Mouse (Mus musculus) embryonic facial prominence, embryonic 12.5 days (tissue): Measurements from ENCODE around the gene Slc4a1ap. TPM values are rescaled to one million over a fixed set of nuclear protein-coding genes. Genes with fewer than 3 reads are reported as not detected.
"Not testable (repeated sequence)": the region's sequence is repeated elsewhere in the genome, so short reads cannot be mapped to it uniquely, and the experiment has no call there.

Source experiments
- ATAC-seq: fragments of 200-750 bp; cut with Nextera tagmentation; 2 replicates; pipeline ENCODE4 v1.8.0; 2017; ENCODE audit not compliant: insufficient number of reproducible peaks, insufficient read depth, low FRiP score, low TSS enrichment
- H3K27ac ChIP-seq: fragments of 300-500 bp; sonication (generic); 2 replicates; pipeline ENCODE4 v1.5.1; 2016; ENCODE audit warnings: mild to moderate bottlenecking
- H3K27me3 ChIP-seq: fragments of 300-500 bp; sonication (generic); 2 replicates; pipeline ENCODE4 v1.6.1; 2016; ENCODE audit warnings: mild to moderate bottlenecking, moderate library complexity
- H3K36me3 ChIP-seq: fragments of 300-500 bp; sonication (generic); 2 replicates; pipeline ENCODE4 v1.6.1; 2016; ENCODE audit warnings: mild to moderate bottlenecking
- H3K4me1 ChIP-seq: fragments of 300-500 bp; sonication (generic); 2 replicates; pipeline ENCODE4 v1.6.1; 2016
- H3K4me2 ChIP-seq: fragments of 300-500 bp; sonication (generic); replicated peaks from 2 replicates; pipeline ENCODE4 v1.6.1; 2016; ENCODE audit warnings: mild to moderate bottlenecking, moderate library complexity
- H3K4me3 ChIP-seq: fragments of 300-500 bp; sonication (generic); 2 replicates; pipeline ENCODE4 v1.5.1; 2016; ENCODE audit warnings: mild to moderate bottlenecking
- H3K9ac ChIP-seq: fragments of 300-500 bp; sonication (generic); 2 replicates; pipeline ENCODE4 v1.6.1; 2016; ENCODE audit warnings: mild to moderate bottlenecking, moderate library complexity
- H3K9me3 ChIP-seq: fragments of 300-500 bp; sonication (generic); 2 replicates; pipeline ENCODE4 v1.6.1; 2016; ENCODE audit warnings: mild to moderate bottlenecking, moderate library complexity
- WGBS: fragments of 180-500 bp; shearing (Covaris S2); methylation state at CpG from one replicate; pipeline ENCODE4 v1.1.7; 2016; 5-methylcytosine and 5-hydroxymethylcytosine counted together
- polyA plus RNA-seq: library from polyadenylated mRNA; unstranded; fragments of >200 nt; fragmentation: Nextera tagmentation; extraction: Ambion mirVana; gene quantifications from 2 replicates; pipeline ENCODE4 v1.2.1, GENCODE M21; 2016

Gene Slc4a1ap
- polyA plus RNA-seq, 1 experiment from 2014 or later, result 39.6 TPM

GRCm38 (mm10) chr5:31571023-31571608 lies 44.3 kb downstream of the Slc4a1ap start:
- 11% methylated on average over 19 of the region's 20 CpGs for WGBS
- no peaks in the 10 kb centered on the region for H3K27me3 ChIP-seq
- H3K9ac ChIP-seq, result no peak overlapping the region
- H3K4me3 ChIP-seq, result peak overlapping the region; percentile 5; the same call in 1 of the 2 replicates
- peaks cover 9% of the 10 kb centered on the region for H3K4me1 ChIP-seq
- ATAC-seq, result no peak
- H3K36me3 ChIP-seq, result no peaks in the 10 kb centered on the region
- H3K27ac ChIP-seq, result no peak overlapping the region
- H3K4me2 ChIP-seq, result peak overlapping the region; percentile 36
- no peaks in the 10 kb centered on the region for H3K9me3 ChIP-seq

- Histone ChIP-seq H3K4me3 (no peak overlapping the region), H3K27me3 (no peaks in the 10 kb centered on the region), H3K27ac (no peak overlapping the region), H3K9me3 (no peaks in the 10 kb centered on the region), H3K4me1 (peaks cover 9% of the 10 kb centered on the region), H3K36me3 (no peaks in the 10 kb centered on the region), H3K9ac (no peak overlapping the region), H3K4me2 (no peak overlapping the region)
- no peak for ATAC-seq
- WGBS, result 91% methylated on average over 3 of the region's 3 CpGs
Measured at GRCm38 (mm10) chr5:31573722-31574121, 46.9 kb downstream of the Slc4a1ap start.

GRCm38 (mm10) chr5:31576539-31576975 lies 49.8 kb downstream of the Slc4a1ap start:
- Histone ChIP-seq H3K4me1 (0 out of 2 replicates have a peak, but pooled peaks cover under 1% of the 10 kb centered on the region), H3K9ac (no peak overlapping the region), H3K27me3 (no peaks in the 10 kb centered on the region), H3K27ac (no peak overlapping the region), H3K36me3 (no peaks in the 10 kb centered on the region), H3K9me3 (no peaks in the 10 kb centered on the region), H3K4me2 (no peak overlapping the region), H3K4me3 (no peak overlapping the region)
- WGBS, result 88% methylated on average over 5 of the region's 7 CpGs
- no peak for ATAC-seq

GRCm38 (mm10) chr5:31581263-31581662 lies 54.5 kb downstream of the Slc4a1ap start:
- no peaks in the 10 kb centered on the region for H3K4me1 ChIP-seq
- no peak overlapping the region for H3K9ac ChIP-seq
- no peak for ATAC-seq
- WGBS, result 79% methylated on average over 6 of the region's 6 CpGs
- no peaks in the 10 kb centered on the region for H3K27me3 ChIP-seq
- no peak overlapping the region for H3K4me3 ChIP-seq
- H3K27ac ChIP-seq, result no peak overlapping the region
- no peaks in the 10 kb centered on the region for H3K9me3 ChIP-seq
- no peak overlapping the region for H3K4me2 ChIP-seq
- H3K36me3 ChIP-seq, result no peaks in the 10 kb centered on the region

GRCm38 (mm10) chr5:31581932-31582331 lies 55.1 kb downstream of the Slc4a1ap start:
- Histone ChIP-seq H3K27me3 (no peaks in the 10 kb centered on the region), H3K27ac (no peak overlapping the region), H3K9me3 (no peaks in the 10 kb centered on the region), H3K36me3 (no peaks in the 10 kb centered on the region), H3K4me3 (no peak overlapping the region), H3K4me1 (no peaks in the 10 kb centered on the region), H3K9ac (no peak overlapping the region), H3K4me2 (no peak overlapping the region)
- ATAC-seq, result no peak
- 75% methylated on average over 3 of the region's 3 CpGs for WGBS

- Histone ChIP-seq H3K4me1 (no peaks in the 10 kb centered on the region), H3K36me3 (no peaks in the 10 kb centered on the region), H3K27me3 (no peaks in the 10 kb centered on the region), H3K27ac (no peak overlapping the region), H3K9ac (no peak overlapping the region), H3K9me3 (no peaks in the 10 kb centered on the region), H3K4me3 (no peak overlapping the region), H3K4me2 (no peak overlapping the region)
- WGBS, result 80% methylated on average over 2 of the region's 2 CpGs
- no peak for ATAC-seq
Measured at GRCm38 (mm10) chr5:31583261-31583660, 56.5 kb downstream of the Slc4a1ap start.

GRCm38 (mm10) chr5:31585526-31585925 lies 58.7 kb downstream of the Slc4a1ap start:
- H3K27me3 ChIP-seq, result no peaks in the 10 kb centered on the region
- no peak overlapping the region for H3K4me3 ChIP-seq
- no peak overlapping the region for H3K4me2 ChIP-seq
- H3K4me1 ChIP-seq, result no peaks in the 10 kb centered on the region
- H3K9ac ChIP-seq, result no peak overlapping the region
- WGBS, result 91% methylated on average over 4 of the region's 4 CpGs
- no peaks in the 10 kb centered on the region for H3K9me3 ChIP-seq
- ATAC-seq, result no peak
- no peaks in the 10 kb centered on the region for H3K36me3 ChIP-seq
- H3K27ac ChIP-seq, result no peak overlapping the region

GRCm38 (mm10) chr5:31588016-31588415 lies 61.2 kb downstream of the Slc4a1ap start:
- Histone ChIP-seq H3K36me3 (no peaks in the 10 kb centered on the region), H3K4me1 (no peaks in the 10 kb centered on the region), H3K9ac (no peak overlapping the region), H3K4me2 (no peak overlapping the region), H3K4me3 (no peak overlapping the region), H3K27ac (no peak overlapping the region), H3K9me3 (no peaks in the 10 kb centered on the region), H3K27me3 (no peaks in the 10 kb centered on the region)
- WGBS, result 37% methylated on average over 2 of the region's 2 CpGs
- no peak for ATAC-seq

- H3K27me3 ChIP-seq, H3K4me2 ChIP-seq, H3K9ac ChIP-seq, ATAC-seq, H3K36me3 ChIP-seq, H3K4me3 ChIP-seq, H3K9me3 ChIP-seq, H3K27ac ChIP-seq, H3K4me1 ChIP-seq: not testable (repeated sequence)
- WGBS, result 83% methylated on average over 8 of the region's 8 CpGs
Measured at GRCm38 (mm10) chr5:31588672-31589071, 61.9 kb downstream of the Slc4a1ap start.

- Histone ChIP-seq H3K9ac (no peak overlapping the region), H3K4me2 (no peak overlapping the region), H3K9me3 (no peaks in the 10 kb centered on the region), H3K36me3 (no peaks in the 10 kb centered on the region), H3K4me1 (no peaks in the 10 kb centered on the region), H3K27me3 (no peaks in the 10 kb centered on the region), H3K4me3 (no peak overlapping the region), H3K27ac (no peak overlapping the region)
- WGBS, result 59% methylated on average over 14 of the region's 14 CpGs
- no peak for ATAC-seq
Measured at GRCm38 (mm10) chr5:31589711-31590319, 63.0 kb downstream of the Slc4a1ap start.

GRCm38 (mm10) chr5:31591122-31591521 lies 64.3 kb downstream of the Slc4a1ap start:
- WGBS, result 92% methylated on average over 7 of the region's 7 CpGs
- no peak overlapping the region for H3K27ac ChIP-seq
- H3K36me3 ChIP-seq, result no peaks in the 10 kb centered on the region
- H3K27me3 ChIP-seq, result no peaks in the 10 kb centered on the region
- ATAC-seq, result no peak
- no peak overlapping the region for H3K4me3 ChIP-seq
- H3K4me1 ChIP-seq, result no peaks in the 10 kb centered on the region
- no peaks in the 10 kb centered on the region for H3K9me3 ChIP-seq
- H3K9ac ChIP-seq, result no peak overlapping the region
- H3K4me2 ChIP-seq, result no peak overlapping the region

GRCm38 (mm10) chr5:31595868-31596267 lies 69.1 kb downstream of the Slc4a1ap start:
- H3K4me1 ChIP-seq, result peaks cover 4% of the 10 kb centered on the region; the same call in 1 of the 2 replicates
- H3K9ac ChIP-seq, result no peak overlapping the region
- no peaks in the 10 kb centered on the region for H3K9me3 ChIP-seq
- no peak overlapping the region for H3K4me3 ChIP-seq
- H3K27me3 ChIP-seq, result no peaks in the 10 kb centered on the region
- no peak overlapping the region for H3K27ac ChIP-seq
- 45% methylated on average over 4 of the region's 4 CpGs for WGBS
- no peak for ATAC-seq
- H3K4me2 ChIP-seq, result no peak overlapping the region
- H3K36me3 ChIP-seq, result no peaks in the 10 kb centered on the region
